Mouse (Mus musculus) ES-Bruce4 (cell line): ENCODE data around the gene Kmt2a. TPM values are rescaled to one million over a fixed set of nuclear protein-coding genes. Genes with fewer than 3 reads are reported as not detected.
A peak's percentile ranks its signal among the peaks of the same experiment; 100 is the strongest.

Source experiments
- H3K27ac ChIP-seq: 2 replicates; pipeline ENCODE4 v1.5.1; 2012; ENCODE audit warnings: low read length, inconsistent platforms; ENCODE audit not compliant: insufficient read depth
- H3K27me3 ChIP-seq: 2 replicates; pipeline ENCODE4 v1.6.1; 2012; ENCODE audit warnings: mild to moderate bottlenecking, low read length, inconsistent platforms; ENCODE audit not compliant: control insufficient read depth, poor library complexity, insufficient read depth, severe bottlenecking
- H3K36me3 ChIP-seq: 2 replicates; pipeline ENCODE4 v1.6.1; 2012; ENCODE audit warnings: inconsistent platforms, mild to moderate bottlenecking, low read length, moderate library complexity; ENCODE audit not compliant: control insufficient read depth, poor library complexity, insufficient read depth, severe bottlenecking
- H3K4me1 ChIP-seq: one replicate; pipeline ENCODE4 v1.8.1; 2011; ENCODE audit warnings: low read length; ENCODE audit not compliant: control insufficient read depth, insufficient read depth
- H3K4me3 ChIP-seq: 2 replicates; pipeline ENCODE4 v1.5.1; 2011; ENCODE audit warnings: low read depth, mild to moderate bottlenecking, low read length
- H3K9ac ChIP-seq: 2 replicates; pipeline ENCODE4 v1.6.1; 2012; ENCODE audit warnings: low read depth, mild to moderate bottlenecking, inconsistent platforms; ENCODE audit not compliant: poor library complexity, severe bottlenecking
- H3K9me3 ChIP-seq: replicated peaks from 2 replicates; pipeline ENCODE4 v1.6.1; 2012; ENCODE audit warnings: mild to moderate bottlenecking, low read length, inconsistent platforms; ENCODE audit not compliant: control insufficient read depth, poor library complexity, insufficient read depth, severe bottlenecking
- CTCF ChIP-seq: IDR thresholded peaks from one replicate; pipeline ENCODE4 v1.8.1; 2011; ENCODE audit warnings: low read depth, low read length
- EP300 ChIP-seq: IDR thresholded peaks from 2 replicates; pipeline ENCODE4 v1.6.1; 2011; ENCODE audit warnings: low read depth, low read length; ENCODE audit not compliant: insufficient read depth
- POLR2A ChIP-seq: IDR thresholded peaks from one replicate; pipeline ENCODE4 v1.8.1; 2011; ENCODE audit warnings: low read length; ENCODE audit not compliant: insufficient read depth
- polyA plus RNA-seq: library from polyadenylated mRNA; stranded (reverse); fragments of >200 nt; gene quantifications from 2 replicates; pipeline ENCODE4 v1.2.4, GENCODE M21; 2011; ENCODE audit warnings: low read depth; ENCODE audit not compliant: missing spikeins, insufficient read depth, insufficient read length

Gene Kmt2a
- polyA plus RNA-seq, 1 experiment, result 71.4 TPM

- H3K27ac ChIP-seq, result no peak overlapping the region
- no peak overlapping the region for H3K9ac ChIP-seq
- H3K27me3 ChIP-seq, result no peaks in the 10 kb centered on the region
- no peak overlapping the region for H3K4me3 ChIP-seq
- H3K9me3 ChIP-seq, result no peaks in the 10 kb centered on the region
- H3K36me3 ChIP-seq, result no peaks in the 10 kb centered on the region
- no peak for TF ChIP-seq POLR2A
- TF ChIP-seq CTCF, result no peak
- TF ChIP-seq EP300, result no peak
- no peaks in the 10 kb centered on the region for H3K4me1 ChIP-seq
Observed at GRCm38 (mm10) chr9:44899716-44900115, 18.6 kb upstream of the Kmt2a start.

DNA sequence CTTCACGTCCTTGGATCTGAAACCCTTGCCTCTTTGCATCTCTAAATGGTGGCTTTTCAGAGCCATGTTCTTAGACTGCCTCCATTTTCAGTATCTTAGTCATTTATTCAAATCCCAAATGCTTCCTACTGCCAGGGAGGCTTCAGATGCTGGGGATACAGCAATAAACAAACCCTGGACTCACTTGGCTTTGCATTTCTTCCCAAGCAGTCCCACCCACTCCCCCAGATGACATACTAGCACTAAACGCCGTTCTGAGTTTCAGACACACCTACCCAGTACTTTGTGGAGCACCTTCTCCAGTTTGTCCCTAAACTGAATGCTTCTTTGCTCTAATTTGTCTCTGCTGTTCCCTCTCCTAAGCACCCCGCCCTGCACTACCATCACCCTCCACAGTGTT, 15.9 kb upstream of the Kmt2a start:
- TF ChIP-seq POLR2A, result no peak
- no peak for TF ChIP-seq EP300
- TF ChIP-seq CTCF, result no peak
- Histone ChIP-seq H3K9me3 (no peaks in the 10 kb centered on the region), H3K4me1 (no peaks in the 10 kb centered on the region), H3K4me3 (no peak overlapping the region), H3K27me3 (no peaks in the 10 kb centered on the region), H3K9ac (no peak overlapping the region), H3K36me3 (no peaks in the 10 kb centered on the region), H3K27ac (no peak overlapping the region)

- Histone ChIP-seq H3K9ac (no peak overlapping the region), H3K27me3 (no peaks in the 10 kb centered on the region), H3K4me1 (no peaks in the 10 kb centered on the region), H3K36me3 (no peaks in the 10 kb centered on the region), H3K9me3 (no peaks in the 10 kb centered on the region), H3K4me3 (no peak overlapping the region), H3K27ac (no peak overlapping the region)
- TF ChIP-seq POLR2A, result no peak
- no peak for TF ChIP-seq CTCF
- TF ChIP-seq EP300, result no peak
Observed at GRCm38 (mm10) chr9:44892664-44893063, 11.6 kb upstream of the Kmt2a start.

DNA sequence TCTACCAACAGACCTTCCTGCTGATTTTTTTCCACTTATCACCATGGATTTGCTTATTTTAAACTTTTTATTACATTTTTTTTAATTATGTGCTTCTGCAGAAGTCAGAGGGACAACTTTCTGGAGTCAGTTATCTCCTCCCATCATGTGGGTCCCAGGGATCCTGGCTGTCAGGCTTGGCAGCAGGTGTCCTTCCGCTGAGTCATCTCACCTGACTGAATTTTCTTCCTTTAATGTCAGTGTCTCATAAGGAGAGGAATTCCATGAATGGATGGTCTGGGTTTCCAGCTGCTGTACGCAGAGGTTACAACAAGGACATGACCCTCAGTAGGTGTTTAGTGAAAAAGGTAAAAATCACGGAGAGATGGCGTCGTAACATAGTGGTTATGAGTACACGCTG, 10.1 kb upstream of the Kmt2a start:
- Histone ChIP-seq H3K9me3 (no peaks in the 10 kb centered on the region), H3K9ac (no peak overlapping the region), H3K36me3 (no peaks in the 10 kb centered on the region), H3K27ac (no peak overlapping the region), H3K4me3 (no peak overlapping the region), H3K27me3 (no peaks in the 10 kb centered on the region), H3K4me1 (no peaks in the 10 kb centered on the region)
- TF ChIP-seq POLR2A (no peak), EP300 (peak; percentile 54; the same call in 1 of the 2 replicates)

GRCm38 (mm10) chr9:44890122-44890521, 9.0 kb upstream of the Kmt2a start:
- no peaks in the 10 kb centered on the region for H3K9me3 ChIP-seq
- H3K9ac ChIP-seq, result no peak overlapping the region
- H3K4me1 ChIP-seq, result no peaks in the 10 kb centered on the region
- no peaks in the 10 kb centered on the region for H3K27me3 ChIP-seq
- no peaks in the 10 kb centered on the region for H3K36me3 ChIP-seq
- no peak overlapping the region for H3K4me3 ChIP-seq
- no peak overlapping the region for H3K27ac ChIP-seq
- no peak for TF ChIP-seq POLR2A
- no peak for TF ChIP-seq CTCF
- no peak for TF ChIP-seq EP300

- no peaks in the 10 kb centered on the region for H3K9me3 ChIP-seq
- H3K4me3 ChIP-seq, result no peak overlapping the region
- no peaks in the 10 kb centered on the region for H3K4me1 ChIP-seq
- H3K9ac ChIP-seq, result no peak overlapping the region
- H3K36me3 ChIP-seq, result no peaks in the 10 kb centered on the region
- no peaks in the 10 kb centered on the region for H3K27me3 ChIP-seq
- TF ChIP-seq EP300 (no peak), CTCF (no peak), POLR2A (no peak)
- H3K27ac ChIP-seq, result no peak overlapping the region
Observed at GRCm38 (mm10) chr9:44888114-44888624, 7.1 kb upstream of the Kmt2a start.
